Mouse (Mus musculus) hindbrain, embryonic 13.5 days (tissue): ENCODE measurements around the gene Gm49325. TPM values are rescaled to one million over a fixed set of nuclear protein-coding genes. Genes with fewer than 3 reads are reported as not detected.

Source experiments
- ATAC-seq: fragments of 200-750 bp; cut with Nextera tagmentation; 2 replicates; pipeline ENCODE4 v1.8.0; 2017; ENCODE audit warnings: moderate TSS enrichment; ENCODE audit not compliant: low FRiP score
- H3K27ac ChIP-seq: fragments of 300-500 bp; sonication (generic); 2 replicates; pipeline ENCODE4 v1.5.1; 2015; ENCODE audit warnings: inconsistent platforms, mild to moderate bottlenecking, moderate library complexity
- H3K27me3 ChIP-seq: fragments of 300-500 bp; sonication (generic); 2 replicates; pipeline ENCODE4 v1.6.1; 2015; ENCODE audit warnings: mild to moderate bottlenecking, inconsistent platforms
- H3K36me3 ChIP-seq: fragments of 300-500 bp; sonication (generic); 2 replicates; pipeline ENCODE4 v1.6.1; 2015; ENCODE audit warnings: mild to moderate bottlenecking, inconsistent platforms
- H3K4me1 ChIP-seq: fragments of 300-500 bp; sonication (generic); replicated peaks from 2 replicates; pipeline ENCODE4 v1.6.1; 2015; ENCODE audit warnings: inconsistent platforms
- H3K4me2 ChIP-seq: fragments of 300-500 bp; sonication (generic); 2 replicates; pipeline ENCODE4 v1.6.1; 2015; ENCODE audit warnings: inconsistent platforms, mild to moderate bottlenecking, moderate library complexity
- H3K4me3 ChIP-seq: fragments of 300-500 bp; sonication (generic); 2 replicates; pipeline ENCODE4 v1.5.1; 2015; ENCODE audit warnings: mild to moderate bottlenecking, inconsistent platforms
- H3K9ac ChIP-seq: fragments of 300-500 bp; sonication (generic); 2 replicates; pipeline ENCODE4 v1.6.1; 2015; ENCODE audit warnings: mild to moderate bottlenecking, inconsistent platforms
- H3K9me3 ChIP-seq: fragments of 300-500 bp; sonication (generic); 2 replicates; pipeline ENCODE4 v1.6.1; 2016; ENCODE audit warnings: inconsistent platforms
- WGBS: fragments of 180-500 bp; shearing (Covaris S2); methylation state at CpG from one replicate; pipeline ENCODE4 v1.1.7; 2015; 5-methylcytosine and 5-hydroxymethylcytosine counted together
- polyA plus RNA-seq: library from polyadenylated mRNA; unstranded; fragments of >200 nt; fragmentation: Nextera tagmentation; extraction: Ambion mirVana; gene quantifications from 2 replicates; pipeline ENCODE4 v1.2.1, GENCODE M21; 2015

Gene Gm49325
- polyA plus RNA-seq, 1 experiment from 2014 or later, result 3.4 TPM

DNA sequence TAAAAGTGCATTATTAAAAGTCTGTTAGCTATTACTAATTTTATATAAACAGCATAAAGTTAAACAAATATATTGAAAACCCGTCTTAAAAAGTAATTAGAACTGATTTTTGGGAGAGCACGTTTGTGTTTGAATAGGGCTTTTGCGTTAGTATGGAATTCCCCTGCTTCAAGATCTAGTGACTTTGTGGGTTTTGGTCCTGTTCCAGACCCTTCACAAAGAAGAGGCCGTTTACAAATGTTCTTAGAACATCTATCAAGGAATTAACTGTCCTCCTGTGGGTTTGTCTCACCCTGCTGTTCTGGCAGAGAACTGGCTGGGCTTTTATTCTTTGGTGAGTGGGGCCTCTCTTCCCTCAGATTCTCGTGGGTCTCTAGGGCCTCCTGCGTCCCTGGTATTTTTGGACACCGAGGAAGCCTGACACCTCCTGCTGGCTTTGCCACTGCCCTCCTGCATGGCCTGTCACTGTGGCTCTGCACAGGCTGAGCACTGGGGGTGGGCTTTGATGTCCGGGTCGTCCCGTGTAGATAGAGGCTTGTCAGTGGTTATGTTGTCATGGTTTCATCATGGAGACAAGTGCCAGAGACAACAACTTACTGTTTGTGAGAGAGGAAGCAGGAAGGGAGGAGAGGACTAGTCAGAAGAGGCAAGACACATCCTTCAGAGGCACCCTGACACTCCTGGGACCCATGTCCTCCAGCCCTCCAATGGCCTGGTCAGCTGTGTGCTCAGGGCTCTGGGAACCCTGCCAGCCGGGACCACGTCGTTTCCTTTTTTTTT is 28.6 kb downstream of the Gm49325 start:
- WGBS, result 56% methylated on average over 13 of the region's 13 CpGs

DNA sequence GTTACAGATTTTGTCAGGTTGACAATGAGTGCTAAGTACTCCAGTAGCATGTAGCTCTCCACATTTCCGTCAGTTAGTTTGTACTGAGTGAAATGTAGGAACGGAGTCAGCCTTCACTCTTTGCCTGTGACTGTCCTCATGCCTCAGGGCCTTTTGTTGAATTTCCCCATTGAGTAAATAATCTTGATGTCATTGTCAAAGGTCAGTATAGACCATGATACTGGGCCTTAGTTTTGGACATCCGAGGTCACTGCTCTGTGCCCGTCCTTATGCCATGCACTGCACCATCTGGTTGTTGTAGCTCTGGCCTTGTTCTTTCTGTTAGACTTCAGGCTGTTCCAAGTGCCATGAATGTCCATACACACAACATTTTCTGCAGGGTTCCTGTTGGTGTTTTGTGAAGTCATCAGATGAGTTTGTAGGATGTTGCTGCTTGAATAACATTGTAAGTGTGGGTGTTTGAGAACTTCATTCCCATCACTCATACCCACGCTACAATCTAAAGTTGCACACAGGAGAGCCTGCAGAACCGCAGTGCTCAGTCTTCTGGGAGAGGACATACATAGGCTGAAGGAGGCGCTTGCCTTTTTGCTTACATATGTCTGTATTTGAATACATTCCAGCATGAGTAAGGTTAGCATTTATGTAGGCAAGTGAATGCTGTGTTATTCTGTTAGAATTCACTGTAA is 30.4 kb downstream of the Gm49325 start:
- no peak overlapping the region for H3K27ac ChIP-seq
- peaks cover 28% of the 10 kb centered on the region for H3K4me1 ChIP-seq
- H3K9ac ChIP-seq, result no peak overlapping the region
- no peaks in the 10 kb centered on the region for H3K27me3 ChIP-seq
- WGBS, result 93% methylated on average over 7 of the region's 7 CpGs
- no peak overlapping the region for H3K4me3 ChIP-seq
- peaks cover 68% of the 10 kb centered on the region for H3K36me3 ChIP-seq
- no peak overlapping the region for H3K4me2 ChIP-seq
- H3K9me3 ChIP-seq, result no peaks in the 10 kb centered on the region
- no peak for ATAC-seq

More for the DNA sequence above, 28.6 kb downstream of the Gm49325 start:
- peaks cover 28% of the 10 kb centered on the region for H3K4me1 ChIP-seq
- no peaks in the 10 kb centered on the region for H3K9me3 ChIP-seq
- H3K4me3 ChIP-seq, result no peak overlapping the region
- H3K27ac ChIP-seq, result peak overlapping the region; percentile 66
- no peak overlapping the region for H3K9ac ChIP-seq
- 0 out of 2 replicates have a peak, but pooled peaks have one; percentile 21 for ATAC-seq
- H3K4me2 ChIP-seq, result no peak overlapping the region
- H3K27me3 ChIP-seq, result no peaks in the 10 kb centered on the region
- peaks cover 56% of the 10 kb centered on the region for H3K36me3 ChIP-seq

DNA sequence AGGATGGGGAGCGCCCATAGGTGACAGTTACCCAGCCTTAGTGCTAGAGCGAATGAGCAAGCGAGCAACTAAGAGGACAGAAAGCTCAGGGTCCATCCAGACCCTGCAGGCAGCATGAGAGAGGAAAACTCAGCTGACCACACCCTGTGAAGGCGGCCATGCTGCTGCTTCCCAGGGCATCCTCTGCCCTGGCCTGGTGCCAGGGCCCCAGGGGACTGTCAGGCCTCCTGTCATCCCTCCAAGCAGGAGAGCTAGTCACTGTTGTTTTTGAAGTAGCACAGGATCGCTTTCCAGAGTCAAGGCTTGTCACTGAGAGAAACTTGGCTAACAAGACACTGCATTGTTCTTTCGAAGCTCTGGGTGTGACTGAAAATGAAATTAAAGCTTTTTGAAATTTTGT is 33.0 kb downstream of the Gm49325 start:
- peaks cover 71% of the 10 kb centered on the region for H3K36me3 ChIP-seq
- no peak for ATAC-seq
- 73% methylated on average over 6 of the region's 6 CpGs for WGBS

DNA sequence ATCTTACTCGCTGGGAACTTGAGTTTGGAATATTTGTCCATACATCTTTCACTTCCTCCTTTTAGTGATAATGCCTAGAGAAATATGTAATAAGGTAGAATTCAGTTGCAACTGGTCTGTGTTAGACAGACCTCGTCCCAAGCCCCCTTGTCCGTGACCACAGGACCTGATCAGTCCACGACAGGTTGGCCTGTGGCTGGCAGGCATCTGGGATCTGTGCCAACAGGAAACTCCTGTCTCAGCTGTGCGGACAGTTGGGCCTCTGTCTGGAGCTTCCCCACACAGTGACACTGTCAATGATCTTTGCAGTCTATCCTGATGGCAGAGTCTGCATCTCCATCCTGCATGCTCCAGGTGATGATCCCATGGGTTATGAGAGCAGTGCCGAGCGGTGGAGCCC is 37.2 kb downstream of the Gm49325 start:
- H3K9me3 ChIP-seq, result no peaks in the 10 kb centered on the region
- H3K9ac ChIP-seq, result no peak overlapping the region
- ATAC-seq, result no peak
- no peak overlapping the region for H3K27ac ChIP-seq
- peaks cover 76% of the 10 kb centered on the region for H3K36me3 ChIP-seq
- H3K4me1 ChIP-seq, result peaks cover 9% of the 10 kb centered on the region
- no peak overlapping the region for H3K4me2 ChIP-seq
- no peak overlapping the region for H3K4me3 ChIP-seq
- H3K27me3 ChIP-seq, result no peaks in the 10 kb centered on the region
- 85% methylated on average over 7 of the region's 7 CpGs for WGBS

More for the DNA sequence above, 33.0 kb downstream of the Gm49325 start:
- Histone ChIP-seq H3K9ac (peak overlapping the region; percentile 46; the same call in 1 of the 2 replicates), H3K4me1 (peaks cover 25% of the 10 kb centered on the region), H3K27ac (no peak overlapping the region), H3K4me3 (no peak overlapping the region), H3K9me3 (no peaks in the 10 kb centered on the region), H3K4me2 (no peak overlapping the region), H3K27me3 (no peaks in the 10 kb centered on the region)

DNA sequence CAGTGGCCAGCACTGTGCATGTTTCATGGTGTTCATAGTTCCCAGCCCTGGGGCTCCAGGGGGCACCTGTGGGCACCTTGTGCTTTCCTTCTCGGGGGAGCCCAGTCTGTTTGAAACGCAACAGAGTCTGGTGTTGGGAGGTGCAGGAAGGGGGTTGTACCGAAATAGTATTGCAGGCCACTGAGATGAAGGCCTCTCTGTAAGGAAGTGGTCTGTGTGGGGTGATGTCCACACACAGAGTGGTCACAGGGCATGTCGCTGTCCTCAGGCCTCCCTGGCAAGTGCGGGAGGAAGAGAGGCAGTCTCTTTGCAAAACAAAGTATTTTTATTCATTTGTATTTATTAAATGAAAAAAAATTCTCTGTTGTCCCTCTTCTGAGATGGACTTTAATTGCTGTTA is 39.6 kb downstream of the Gm49325 start:
- Histone ChIP-seq H3K9ac (no peak overlapping the region), H3K4me2 (no peak overlapping the region), H3K4me3 (no peak overlapping the region), H3K4me1 (peaks cover 12% of the 10 kb centered on the region), H3K27me3 (no peaks in the 10 kb centered on the region), H3K27ac (no peak overlapping the region), H3K9me3 (no peaks in the 10 kb centered on the region), H3K36me3 (peaks cover 61% of the 10 kb centered on the region)
- 97% methylated on average over 5 of the region's 5 CpGs for WGBS
- no peak for ATAC-seq

DNA sequence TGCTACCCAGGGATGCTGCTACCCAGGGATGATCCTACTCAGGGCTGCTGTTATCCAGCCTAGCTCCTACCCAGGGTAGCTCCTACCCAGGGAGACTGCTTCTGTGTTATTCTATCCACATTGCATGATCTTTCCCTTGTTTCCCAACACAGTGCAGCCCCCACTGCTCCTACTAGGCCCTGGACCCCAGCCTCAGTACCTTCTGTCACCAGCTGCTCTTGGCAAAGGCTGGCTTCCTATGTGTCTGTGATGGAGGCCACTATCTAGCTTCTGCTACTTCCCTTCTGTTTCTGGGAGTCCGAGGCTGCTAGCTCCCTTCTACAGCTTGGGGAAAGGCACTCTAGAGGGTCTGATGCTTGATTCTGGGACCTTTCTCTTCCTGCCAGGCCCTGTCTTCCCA is 41.5 kb downstream of the Gm49325 start:
- H3K4me2 ChIP-seq, result no peak overlapping the region
- peaks cover 12% of the 10 kb centered on the region for H3K4me1 ChIP-seq
- H3K36me3 ChIP-seq, result peaks cover 44% of the 10 kb centered on the region
- WGBS, result 86% methylated on average over 1 of the region's 1 CpGs
- no peaks in the 10 kb centered on the region for H3K27me3 ChIP-seq
- H3K27ac ChIP-seq, result no peak overlapping the region
- no peak overlapping the region for H3K4me3 ChIP-seq
- H3K9me3 ChIP-seq, result no peaks in the 10 kb centered on the region
- H3K9ac ChIP-seq, result no peak overlapping the region
- no peak for ATAC-seq

DNA sequence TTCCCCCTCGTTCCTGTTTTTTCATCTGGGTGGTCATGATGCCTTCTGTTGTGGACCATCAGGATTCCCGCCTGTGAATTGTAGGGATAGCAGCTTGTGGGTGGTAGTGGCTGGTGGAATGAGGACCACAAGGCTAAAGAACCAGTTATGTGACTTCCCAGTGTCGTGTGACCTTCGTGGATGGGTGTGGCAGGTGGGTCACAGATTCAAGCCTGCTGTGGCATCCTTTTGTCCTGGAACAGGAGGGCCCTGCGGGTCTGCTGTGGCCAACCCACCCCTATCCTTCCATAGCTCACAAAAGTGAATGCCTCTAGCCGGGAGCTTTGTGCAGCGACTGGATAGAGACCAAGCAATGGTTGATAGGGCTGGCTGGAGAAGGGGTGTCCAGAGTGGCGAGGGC is 41.9 kb downstream of the Gm49325 start:
- Histone ChIP-seq H3K4me2 (no peak overlapping the region), H3K4me3 (no peak overlapping the region), H3K9me3 (no peaks in the 10 kb centered on the region), H3K27me3 (no peaks in the 10 kb centered on the region), H3K4me1 (peaks cover 12% of the 10 kb centered on the region), H3K36me3 (peaks cover 41% of the 10 kb centered on the region), H3K9ac (no peak overlapping the region), H3K27ac (no peak overlapping the region)
- ATAC-seq, result no peak
- WGBS, result 87% methylated on average over 8 of the region's 8 CpGs

DNA sequence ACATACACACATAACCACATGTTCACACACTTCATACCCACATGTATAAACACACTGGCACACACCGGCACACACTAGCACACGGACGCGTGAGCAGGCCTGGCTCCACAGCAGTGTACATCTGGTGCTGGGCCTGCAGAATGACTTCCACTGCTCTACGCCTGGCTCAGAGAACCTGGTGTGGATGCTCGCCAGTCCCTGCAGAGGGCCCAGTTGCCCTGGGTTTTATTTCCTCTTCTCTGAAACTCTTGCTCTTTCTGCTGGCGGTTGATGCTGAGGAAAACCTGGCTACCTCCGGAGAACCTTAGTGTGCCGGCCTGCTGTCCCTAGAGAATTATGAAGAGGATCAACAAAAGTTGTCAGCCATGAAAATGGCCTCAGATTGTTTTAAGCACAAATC is 46.0 kb downstream of the Gm49325 start:
- no peaks in the 10 kb centered on the region for H3K27me3 ChIP-seq
- H3K9ac ChIP-seq, result no peak overlapping the region
- no peaks in the 10 kb centered on the region; the same call in 1 of the 2 replicates for H3K36me3 ChIP-seq
- no peak overlapping the region for H3K4me2 ChIP-seq
- H3K27ac ChIP-seq, result no peak overlapping the region
- no peaks in the 10 kb centered on the region for H3K9me3 ChIP-seq
- peaks cover 12% of the 10 kb centered on the region for H3K4me1 ChIP-seq
- 91% methylated on average over 9 of the region's 9 CpGs for WGBS
- no peak for ATAC-seq
- no peak overlapping the region for H3K4me3 ChIP-seq

DNA sequence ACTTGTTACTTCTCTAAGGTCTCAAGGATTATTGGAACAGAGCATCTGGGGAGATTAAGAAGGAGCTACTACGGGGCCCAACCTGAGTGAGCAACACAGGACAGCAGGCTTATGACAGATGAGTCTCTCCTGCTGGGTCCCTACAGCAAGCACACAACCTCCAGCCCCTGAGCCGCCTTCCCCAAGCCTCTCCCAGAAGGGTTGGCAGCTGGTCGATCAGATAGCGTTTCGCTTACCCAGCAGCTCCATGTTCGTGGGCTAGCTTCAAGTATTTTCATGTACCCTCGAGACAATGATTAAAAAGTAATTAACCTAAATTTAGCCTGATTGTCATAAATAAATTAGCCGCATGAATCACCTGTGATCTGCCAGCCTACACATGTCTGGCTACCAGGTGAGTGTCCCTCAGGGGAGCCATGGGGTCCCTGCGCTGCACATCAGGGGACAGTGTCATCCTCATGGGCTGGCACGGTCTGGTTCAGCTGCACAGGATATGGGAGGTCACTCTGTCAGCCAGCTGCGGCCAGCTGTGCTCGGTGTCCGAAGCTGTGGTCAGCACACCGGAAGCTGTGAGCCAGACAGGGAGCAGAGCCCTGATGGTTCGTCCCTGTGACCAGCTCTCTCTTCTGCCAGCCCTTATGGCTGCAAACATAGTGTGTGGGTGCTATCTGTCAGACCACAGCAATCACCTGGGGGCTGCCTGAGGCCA is 52.4 kb downstream of the Gm49325 start:
- Histone ChIP-seq H3K36me3 (no peaks in the 10 kb centered on the region), H3K4me3 (no peak overlapping the region), H3K4me1 (peaks cover 8% of the 10 kb centered on the region), H3K4me2 (no peak overlapping the region), H3K9ac (no peak overlapping the region), H3K27me3 (0 out of 2 replicates have a peak, but pooled peaks cover under 1% of the 10 kb centered on the region), H3K27ac (no peak overlapping the region), H3K9me3 (no peaks in the 10 kb centered on the region)
- WGBS, result 66% methylated on average over 15 of the region's 15 CpGs
- no peak for ATAC-seq

DNA sequence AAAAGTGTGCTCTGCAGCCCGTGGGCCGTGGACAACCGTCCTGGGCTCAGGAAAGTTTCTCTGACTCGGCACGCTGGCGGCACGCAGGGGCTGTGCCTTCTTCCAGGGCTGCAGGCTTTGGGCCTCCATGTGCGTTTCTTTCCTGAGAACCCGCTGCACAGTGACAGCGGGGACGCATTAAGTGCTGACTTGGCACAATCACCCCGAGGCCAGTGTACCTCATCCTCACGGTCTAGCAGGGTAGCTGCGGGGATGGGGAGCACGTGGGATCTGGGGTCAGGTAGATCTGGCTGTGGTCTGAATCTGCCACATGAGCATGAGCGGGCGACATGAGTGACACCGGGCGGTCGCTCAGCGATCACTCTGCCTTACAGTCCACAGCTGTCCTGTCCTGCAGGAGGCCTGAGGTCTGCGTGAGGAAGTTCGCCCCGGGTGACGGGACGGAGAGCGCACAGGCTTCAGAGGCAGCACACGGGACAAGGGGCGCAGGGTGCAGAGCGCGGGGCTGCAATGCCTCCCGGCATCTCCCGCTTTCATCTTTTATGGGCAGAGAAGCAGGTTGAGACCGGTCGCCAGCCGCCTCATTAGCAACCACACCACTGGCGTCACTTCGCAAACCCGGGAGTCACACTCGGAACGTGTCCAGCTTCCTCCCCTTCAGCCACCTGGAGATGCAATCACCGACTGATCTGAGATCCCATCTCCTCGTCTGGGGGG is 58.1 kb downstream of the Gm49325 start:
- H3K4me2 ChIP-seq, result peak overlapping the region; percentile 21; the same call in 1 of the 2 replicates
- H3K4me1 ChIP-seq, result no peaks in the 10 kb centered on the region
- WGBS, result 61% methylated on average over 43 of the region's 43 CpGs
- no peak overlapping the region for H3K27ac ChIP-seq
- H3K36me3 ChIP-seq, result no peaks in the 10 kb centered on the region
- ATAC-seq, result no peak
- no peak overlapping the region for H3K4me3 ChIP-seq
- H3K9ac ChIP-seq, result no peak overlapping the region; the same call in 1 of the 2 replicates
- H3K9me3 ChIP-seq, result no peaks in the 10 kb centered on the region
- H3K27me3 ChIP-seq, result peaks cover 8% of the 10 kb centered on the region; the same call in 1 of the 2 replicates

DNA sequence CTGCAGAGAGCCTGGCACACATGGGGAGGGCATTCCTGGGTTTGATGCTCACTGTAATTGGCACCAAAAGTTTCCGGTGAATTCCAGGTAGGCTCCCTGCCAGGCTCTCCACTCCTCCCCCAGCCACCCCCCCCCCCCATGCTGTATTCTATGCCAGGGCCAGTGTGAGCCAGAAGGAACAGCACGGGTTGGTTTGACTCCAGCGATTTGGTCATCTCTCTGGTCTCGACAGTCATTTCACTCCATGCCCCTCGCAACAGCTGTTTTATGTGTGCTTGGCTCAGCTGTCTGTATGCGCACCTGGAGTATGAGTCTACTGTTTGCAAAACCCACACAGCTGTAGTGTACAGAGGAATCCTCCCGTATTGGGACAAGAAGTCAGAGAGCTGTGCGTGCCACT is 60.3 kb downstream of the Gm49325 start:
- Histone ChIP-seq H3K4me3 (no peak overlapping the region), H3K4me1 (no peaks in the 10 kb centered on the region), H3K9ac (no peak overlapping the region), H3K4me2 (no peak overlapping the region), H3K36me3 (no peaks in the 10 kb centered on the region), H3K27ac (no peak overlapping the region), H3K9me3 (no peaks in the 10 kb centered on the region), H3K27me3 (peaks cover 8% of the 10 kb centered on the region; the same call in 1 of the 2 replicates)
- WGBS, result 83% methylated on average over 8 of the region's 8 CpGs
- ATAC-seq, result no peak

DNA sequence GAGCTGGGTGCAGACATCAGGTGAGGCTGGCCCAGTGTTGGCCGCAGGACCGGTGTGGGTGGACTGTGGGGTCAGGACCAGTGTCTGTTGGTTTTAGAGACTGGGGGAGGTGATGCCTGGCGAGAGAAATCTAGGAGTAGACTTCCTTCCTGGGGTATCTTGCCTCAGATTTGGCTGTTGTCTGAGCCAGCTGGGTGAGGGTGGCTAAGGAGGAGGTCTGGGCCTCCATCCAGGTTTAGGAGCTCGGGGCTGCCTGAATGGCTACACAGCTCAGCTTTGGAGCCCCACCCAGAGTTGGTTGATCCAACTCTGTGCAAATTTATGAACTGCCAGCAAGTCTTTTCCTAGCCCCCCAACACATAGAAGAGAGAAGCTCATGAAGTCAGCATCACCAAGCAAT is 61.4 kb downstream of the Gm49325 start:
- Histone ChIP-seq H3K27me3 (peaks cover 8% of the 10 kb centered on the region; the same call in 1 of the 2 replicates), H3K27ac (no peak overlapping the region), H3K9me3 (no peaks in the 10 kb centered on the region), H3K4me2 (no peak overlapping the region), H3K9ac (no peak overlapping the region), H3K4me1 (no peaks in the 10 kb centered on the region), H3K4me3 (no peak overlapping the region), H3K36me3 (no peaks in the 10 kb centered on the region)
- ATAC-seq, result no peak
- WGBS, result 84% methylated on average over 4 of the region's 4 CpGs
